Mouse (Mus musculus) spleen, adult 12 weeks (tissue): ENCODE data around the gene Btnl10.

Source experiments
- DNase-seq: peaks from one replicate; pipeline ENCODE4 v3.0.0; 2022; ENCODE audit warnings: low spot score

Gene Btnl10

GRCm38 (mm10) chr11:58959186-58959825 is 41.6 kb downstream of the Btnl10 start:
- no peak for DNase-seq

GRCm38 (mm10) chr11:58959921-58960465 is 42.3 kb downstream of the Btnl10 start:
- DNase-seq: peak; percentile 82

GRCm38 (mm10) chr11:58961364-58962177 is 43.9 kb downstream of the Btnl10 start:
- DNase-seq: no peak

GRCm38 (mm10) chr11:58963543-58963942 is 45.8 kb downstream of the Btnl10 start:
- no peak for DNase-seq

GRCm38 (mm10) chr11:58964216-58964615 is 46.5 kb downstream of the Btnl10 start:
- no peak for DNase-seq

GRCm38 (mm10) chr11:58965001-58965760 is 47.5 kb downstream of the Btnl10 start:
- no peak for DNase-seq

- DNase-seq: no peak
Measured at GRCm38 (mm10) chr11:58967346-58967745, 49.6 kb downstream of the Btnl10 start.

GRCm38 (mm10) chr11:58968551-58968950 is 50.8 kb downstream of the Btnl10 start:
- DNase-seq: no peak

- no peak for DNase-seq
Measured at GRCm38 (mm10) chr11:58969027-58969426, 51.3 kb downstream of the Btnl10 start.

- no peak for DNase-seq
Measured at GRCm38 (mm10) chr11:58969659-58970058, 52.0 kb downstream of the Btnl10 start.

GRCm38 (mm10) chr11:58970831-58971530 is 53.3 kb downstream of the Btnl10 start:
- DNase-seq: no peak

GRCm38 (mm10) chr11:58971796-58972195 is 54.1 kb downstream of the Btnl10 start:
- no peak for DNase-seq

GRCm38 (mm10) chr11:58974414-58974813 is 56.7 kb downstream of the Btnl10 start:
- no peak for DNase-seq
